Mouse (Mus musculus): ENCODE results near the gene Arhgap33.

- TF ChIP-seq POLR2A (IDR thresholded peaks at IDR 0.05; ENCODE audit: borderline replicate concordance, extremely low read depth, low read depth, low read length) (no peak), CTCF (IDR thresholded peaks at IDR 0.05; ENCODE audit: insufficient read depth, low read length) (0 out of 2 replicates have a peak, but pooled peaks have one; percentile 4)
Observed at GRCm38 (mm10) chr7:30551445-30552101, 16.7 kb upstream of the Arhgap33 start.
